Mouse (Mus musculus) hindbrain, embryonic 13.5 days (tissue): ENCODE data around the gene Cox4i2. TPM values are rescaled to one million over a fixed set of nuclear protein-coding genes. Genes with fewer than 3 reads are reported as not detected.

Experiments used
- ATAC-seq: fragments of 200-750 bp; cut with Nextera tagmentation; 2 replicates; pipeline ENCODE4 v1.8.0; 2017; ENCODE audit warnings: moderate TSS enrichment; ENCODE audit not compliant: low FRiP score
- H3K27ac ChIP-seq: fragments of 300-500 bp; sonication (generic); 2 replicates; pipeline ENCODE4 v1.5.1; 2015; ENCODE audit warnings: inconsistent platforms, mild to moderate bottlenecking, moderate library complexity
- H3K27me3 ChIP-seq: fragments of 300-500 bp; sonication (generic); 2 replicates; pipeline ENCODE4 v1.6.1; 2015; ENCODE audit warnings: mild to moderate bottlenecking, inconsistent platforms
- H3K36me3 ChIP-seq: fragments of 300-500 bp; sonication (generic); 2 replicates; pipeline ENCODE4 v1.6.1; 2015; ENCODE audit warnings: mild to moderate bottlenecking, inconsistent platforms
- H3K4me1 ChIP-seq: fragments of 300-500 bp; sonication (generic); replicated peaks from 2 replicates; pipeline ENCODE4 v1.6.1; 2015; ENCODE audit warnings: inconsistent platforms
- H3K4me2 ChIP-seq: fragments of 300-500 bp; sonication (generic); 2 replicates; pipeline ENCODE4 v1.6.1; 2015; ENCODE audit warnings: inconsistent platforms, mild to moderate bottlenecking, moderate library complexity
- H3K4me3 ChIP-seq: fragments of 300-500 bp; sonication (generic); 2 replicates; pipeline ENCODE4 v1.5.1; 2015; ENCODE audit warnings: mild to moderate bottlenecking, inconsistent platforms
- H3K9ac ChIP-seq: fragments of 300-500 bp; sonication (generic); 2 replicates; pipeline ENCODE4 v1.6.1; 2015; ENCODE audit warnings: mild to moderate bottlenecking, inconsistent platforms
- H3K9me3 ChIP-seq: fragments of 300-500 bp; sonication (generic); 2 replicates; pipeline ENCODE4 v1.6.1; 2016; ENCODE audit warnings: inconsistent platforms
- WGBS: fragments of 180-500 bp; shearing (Covaris S2); methylation state at CpG from one replicate; pipeline ENCODE4 v1.1.7; 2015; 5-methylcytosine and 5-hydroxymethylcytosine counted together
- microRNA-seq: library from miRNA; unstranded; fragments of <30 nt; microRNA quantifications from one replicate; pipeline ENCODE4, GENCODE M21; 2016
- polyA plus RNA-seq: library from polyadenylated mRNA; unstranded; fragments of >200 nt; fragmentation: Nextera tagmentation; extraction: Ambion mirVana; gene quantifications from 2 replicates; pipeline ENCODE4 v1.2.1, GENCODE M21; 2015

Cox4i2 gene
- polyA plus RNA-seq, 1 experiment from 2014 or later: 5.4 TPM

GRCm38 (mm10) chr2:152811336-152812165 lies 57.6 kb downstream of the Cox4i2 start:
- H3K4me2 ChIP-seq: no peak overlapping the region
- H3K27me3 ChIP-seq: no peaks in the 10 kb centered on the region
- WGBS: 36% methylated on average over 3 of the region's 3 CpGs
- 0 out of 2 replicates have a peak overlapping the region, but pooled peaks have one; percentile 20 for H3K27ac ChIP-seq
- no peak overlapping the region for H3K9ac ChIP-seq
- no peaks in the 10 kb centered on the region for H3K9me3 ChIP-seq
- no peak for ATAC-seq
- H3K36me3 ChIP-seq: peaks cover 4% of the 10 kb centered on the region; the same call in 1 of the 2 replicates
- no peak overlapping the region for H3K4me3 ChIP-seq
- H3K4me1 ChIP-seq: peaks cover 39% of the 10 kb centered on the region

GRCm38 (mm10) chr2:152813232-152813631 lies 59.3 kb downstream of the Cox4i2 start:
- Histone ChIP-seq H3K27ac (no peak overlapping the region), H3K4me2 (no peak overlapping the region), H3K9me3 (no peaks in the 10 kb centered on the region), H3K4me1 (peaks cover 53% of the 10 kb centered on the region), H3K27me3 (no peaks in the 10 kb centered on the region), H3K9ac (no peak overlapping the region), H3K4me3 (no peak overlapping the region), H3K36me3 (peaks cover 4% of the 10 kb centered on the region; the same call in 1 of the 2 replicates)
- 91% methylated on average over 1 of the region's 1 CpGs for WGBS
- ATAC-seq: no peak

DNA sequence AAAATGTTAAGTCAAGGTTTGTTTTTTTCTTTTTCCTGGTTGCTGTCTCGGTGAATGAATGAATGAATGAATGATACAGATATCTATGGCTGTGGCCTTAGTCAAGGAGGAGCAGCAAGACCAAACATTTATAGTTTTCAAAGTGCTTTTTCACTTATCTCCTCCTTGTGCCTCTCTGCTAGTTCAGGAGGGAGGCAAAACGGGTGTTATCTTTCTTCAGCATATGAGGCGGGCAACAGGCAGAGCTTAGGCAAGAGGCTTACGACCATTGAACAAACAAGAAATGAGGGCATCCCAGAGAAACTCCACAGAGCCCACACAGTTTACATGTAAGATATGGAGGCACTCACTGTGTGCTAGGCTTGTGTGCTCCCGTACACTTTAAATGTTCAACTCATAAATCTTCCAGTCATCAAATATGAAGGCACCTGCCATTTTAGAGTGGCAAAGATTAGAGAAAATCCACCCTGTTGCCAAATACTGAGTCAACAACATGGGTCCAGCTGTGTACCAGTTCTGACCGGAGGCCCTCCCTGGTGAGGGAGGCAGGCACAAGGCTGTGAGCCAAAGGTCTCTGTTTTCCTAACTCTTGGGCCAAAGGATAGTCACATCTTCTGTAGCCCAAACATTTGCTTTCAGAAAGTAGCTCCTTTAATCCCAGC lies 60.4 kb downstream of the Cox4i2 start:
- Histone ChIP-seq H3K4me3 (no peak overlapping the region), H3K4me2 (no peak overlapping the region), H3K9me3 (no peaks in the 10 kb centered on the region), H3K4me1 (peaks cover 63% of the 10 kb centered on the region), H3K27ac (no peak overlapping the region), H3K9ac (no peak overlapping the region), H3K27me3 (no peaks in the 10 kb centered on the region), H3K36me3 (peaks cover 11% of the 10 kb centered on the region)
- 92% methylated on average over 6 of the region's 6 CpGs for WGBS
- ATAC-seq: no peak

Small RNA genes lying within 50 kb of the gene (microRNA-seq; reads per million reads assigned to microRNA genes)
- not detected for gene Gm23802

Other genes with a start within 250 kb of the Cox4i2 start
- gene Defb26, start 242.5 kb upstream of the Cox4i2 start, polyA plus RNA-seq: not detected in 2 replicates
- gene Defb28, start 235.9 kb upstream of the Cox4i2 start, polyA plus RNA-seq: not detected in 2 replicates
- gene Defb29, start 214.1 kb upstream of the Cox4i2 start, polyA plus RNA-seq: not detected in 2 replicates
- not detected in 2 replicates for gene Gm17416, start 184.8 kb upstream of the Cox4i2 start, polyA plus RNA-seq
- not detected in 2 replicates for gene Defb21, start 181.4 kb upstream of the Cox4i2 start, polyA plus RNA-seq
- not detected in 2 replicates for gene Defb19, start 173.9 kb upstream of the Cox4i2 start, polyA plus RNA-seq
- gene Defb45, start 154.8 kb upstream of the Cox4i2 start, polyA plus RNA-seq: not detected in 2 replicates
- gene Defb36, start 149.8 kb upstream of the Cox4i2 start, polyA plus RNA-seq: not detected in 2 replicates
- gene Defb25, start 131.1 kb upstream of the Cox4i2 start, polyA plus RNA-seq: not detected in 2 replicates
- gene Rem1, start 127.2 kb upstream of the Cox4i2 start, polyA plus RNA-seq: 0.30 and 0.57 TPM in 2 replicates
- gene H13, start 84.7 kb upstream of the Cox4i2 start, polyA plus RNA-seq: 168 and 169 TPM in 2 replicates
- gene Mcts2, start 67.1 kb upstream of the Cox4i2 start, polyA plus RNA-seq: 39.4 and 47.2 TPM in 2 replicates
- 68.7 and 87.0 TPM in 2 replicates for gene Id1, start 17.9 kb upstream of the Cox4i2 start, polyA plus RNA-seq
- 173 and 179 TPM in 2 replicates for gene Bcl2l1, start 77.6 kb downstream of the Cox4i2 start, polyA plus RNA-seq
- 21.9 and 24.8 TPM in 2 replicates for gene Tpx2, start 93.8 kb downstream of the Cox4i2 start, polyA plus RNA-seq
- gene Mylk2, start 157.2 kb downstream of the Cox4i2 start, polyA plus RNA-seq: not detected in 2 replicates
- gene Foxs1, start 179.0 kb downstream of the Cox4i2 start, polyA plus RNA-seq: 3.3 and 3.8 TPM in 2 replicates
- gene Dusp15, start 197.5 kb downstream of the Cox4i2 start, polyA plus RNA-seq: 7.2 and 8.2 TPM in 2 replicates
- 5.0 and 5.5 TPM in 2 replicates for gene Ttll9, start 208.3 kb downstream of the Cox4i2 start, polyA plus RNA-seq